Mouse (Mus musculus) neural tube, embryonic 12.5 days (tissue): ENCODE measurements around the gene Mlip. TPM values are rescaled to one million over a fixed set of nuclear protein-coding genes. Genes with fewer than 3 reads are reported as not detected.

Experiments used
- ATAC-seq: fragments of 200-750 bp; cut with Nextera tagmentation; 2 replicates; pipeline ENCODE4 v1.8.0; 2017; ENCODE audit warnings: low read depth, mild to moderate bottlenecking, moderate TSS enrichment, moderate library complexity; ENCODE audit not compliant: low FRiP score
- H3K27ac ChIP-seq: fragments of 300-500 bp; sonication (generic); 2 replicates; pipeline ENCODE4 v1.5.1; 2016
- H3K27me3 ChIP-seq: fragments of 300-500 bp; sonication (generic); replicated peaks from 2 replicates; pipeline ENCODE4 v1.6.1; 2016; ENCODE audit warnings: mild to moderate bottlenecking
- H3K36me3 ChIP-seq: fragments of 300-500 bp; sonication (generic); 2 replicates; pipeline ENCODE4 v1.6.1; 2016; ENCODE audit warnings: mild to moderate bottlenecking
- H3K4me1 ChIP-seq: fragments of 300-500 bp; sonication (generic); 2 replicates; pipeline ENCODE4 v1.6.1; 2016
- H3K4me2 ChIP-seq: fragments of 300-500 bp; sonication (generic); replicated peaks from 2 replicates; pipeline ENCODE4 v1.6.1; 2016; ENCODE audit warnings: mild to moderate bottlenecking
- H3K4me3 ChIP-seq: fragments of 300-500 bp; sonication (generic); 2 replicates; pipeline ENCODE4 v1.5.1; 2016
- H3K9ac ChIP-seq: fragments of 300-500 bp; sonication (generic); 2 replicates; pipeline ENCODE4 v1.6.1; 2016; ENCODE audit warnings: mild to moderate bottlenecking
- H3K9me3 ChIP-seq: fragments of 300-500 bp; sonication (generic); 2 replicates; pipeline ENCODE4 v1.6.1; 2016; ENCODE audit warnings: mild to moderate bottlenecking
- WGBS: fragments of 180-500 bp; shearing (Covaris S2); methylation state at CpG from one replicate; pipeline ENCODE4 v1.1.7; 2016; 5-methylcytosine and 5-hydroxymethylcytosine counted together
- polyA plus RNA-seq: library from polyadenylated mRNA; unstranded; fragments of >200 nt; fragmentation: Nextera tagmentation; extraction: Ambion mirVana; gene quantifications from 2 replicates; pipeline ENCODE4 v1.2.1, GENCODE M21; 2016

Mlip gene
- 0.09 and 0.40 TPM in 2 replicates for polyA plus RNA-seq

DNA sequence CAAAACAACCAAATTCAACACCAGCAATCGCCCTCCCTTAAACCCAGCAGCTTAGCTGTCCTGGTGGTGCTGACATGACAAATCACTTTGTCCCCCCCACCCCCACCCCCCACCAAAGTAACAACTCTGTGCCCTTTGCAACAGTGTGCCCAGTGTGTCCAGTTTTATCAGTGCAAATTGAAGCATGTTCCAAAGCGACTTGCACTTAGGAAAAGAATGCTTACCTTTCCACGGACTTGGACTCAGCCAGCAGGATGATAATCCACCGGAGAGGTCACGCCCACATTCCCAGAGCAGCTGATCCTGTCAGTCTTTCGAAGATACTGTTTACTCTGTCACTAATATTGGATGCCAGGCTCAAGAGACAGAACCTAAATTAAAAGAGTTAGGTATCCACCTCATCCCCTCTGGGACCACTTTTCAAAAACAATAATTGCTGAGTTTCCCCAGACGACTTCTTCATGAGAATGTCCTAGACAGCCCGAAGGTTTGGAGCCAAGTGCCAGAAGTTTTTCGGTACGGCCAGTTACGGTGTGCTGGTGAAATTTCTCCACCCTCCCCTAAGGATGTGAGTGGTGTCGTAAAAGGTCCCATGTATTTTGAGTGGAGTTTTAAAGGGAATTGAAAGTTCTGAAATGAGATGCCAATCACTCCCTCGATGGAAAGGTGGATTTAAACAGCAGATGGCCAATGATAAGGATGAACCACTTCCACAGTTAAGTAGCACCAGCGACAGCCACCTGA is at the start of gene Mlip:
Mlip (minus strand) TSS at position 538 of the 744 bp plus-strand sequence.
- no peak for ATAC-seq
- Histone ChIP-seq H3K9ac (no peak within 1 kb of the TSS), H3K27me3 (no peaks in the 10 kb centered on the region), H3K27ac (no peak within 1 kb of the TSS), H3K9me3 (no peaks in the 10 kb centered on the region), H3K4me2 (no peak within 1 kb of the TSS), H3K36me3 (no peaks in the 10 kb centered on the region), H3K4me3 (no peak within 1 kb of the TSS), H3K4me1 (no peaks in the 10 kb centered on the region; the same call in 1 of the 2 replicates)
- WGBS = 83% methylated on average over 14 of the region's 14 CpGs

DNA sequence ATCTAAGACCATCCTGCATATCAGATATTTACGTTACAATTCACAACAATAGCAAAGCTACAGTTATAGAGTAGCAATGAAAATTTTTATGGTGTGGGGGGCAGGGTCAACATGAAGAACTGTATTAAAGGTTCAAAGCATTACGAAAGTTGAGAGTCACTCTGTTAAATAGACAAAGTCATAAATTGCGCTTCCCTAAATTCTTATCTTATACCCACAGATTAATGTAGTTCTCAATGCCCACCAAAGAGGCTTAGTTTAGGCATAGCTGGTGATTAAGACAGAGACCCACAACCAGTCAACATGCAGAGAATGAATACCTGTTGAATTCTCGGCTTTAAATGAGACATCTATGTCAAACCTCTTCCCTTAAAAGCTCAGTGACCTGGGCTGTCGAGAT is 47.0 kb upstream of the Mlip start:
- no peaks in the 10 kb centered on the region for H3K4me1 ChIP-seq
- H3K4me2 ChIP-seq = no peak overlapping the region
- no peaks in the 10 kb centered on the region for H3K9me3 ChIP-seq
- no peaks in the 10 kb centered on the region for H3K36me3 ChIP-seq
- no peak for ATAC-seq
- no peaks in the 10 kb centered on the region for H3K27me3 ChIP-seq
- no peak overlapping the region for H3K27ac ChIP-seq
- H3K9ac ChIP-seq = no peak overlapping the region
- 92% methylated on average over 5 of the region's 5 CpGs for WGBS
- no peak overlapping the region for H3K4me3 ChIP-seq

DNA sequence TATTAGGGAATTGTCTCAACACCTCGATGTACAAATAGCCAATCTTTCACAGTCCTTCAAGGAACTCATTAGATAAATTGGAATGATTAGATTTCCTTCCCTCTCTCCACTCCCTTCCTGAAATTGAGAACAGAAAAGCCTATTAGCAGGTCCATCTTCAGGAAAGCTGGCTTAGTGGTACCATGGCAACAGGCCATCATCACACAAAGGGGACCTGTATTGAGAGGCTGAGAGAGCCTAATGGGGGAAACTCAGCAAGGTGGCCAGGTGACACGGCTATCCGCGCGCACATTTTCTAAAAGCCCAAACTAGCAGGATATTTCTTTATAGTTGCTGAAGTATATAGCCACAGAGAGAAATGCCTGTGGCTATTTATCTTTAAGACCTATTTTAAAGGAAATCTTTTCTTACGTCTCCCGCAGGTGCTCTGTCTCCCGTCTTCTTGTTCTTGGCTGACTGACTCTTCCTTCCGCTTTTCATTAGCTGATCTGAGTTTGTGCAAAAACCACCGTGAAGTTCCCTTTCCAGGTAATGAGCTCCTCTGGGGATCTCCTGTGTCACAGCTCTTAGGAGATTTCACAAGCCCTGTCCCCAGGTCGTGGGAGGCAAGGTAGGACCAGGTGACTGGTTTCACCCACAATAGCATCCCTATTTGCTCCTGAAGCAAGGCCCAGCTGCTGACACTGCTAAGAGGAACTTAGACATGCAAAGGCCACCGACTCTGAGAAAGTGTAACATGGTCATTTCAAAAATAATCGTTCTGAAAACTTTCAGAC is 46.3 kb upstream of the Mlip start:
- no peaks in the 10 kb centered on the region for H3K36me3 ChIP-seq
- no peaks in the 10 kb centered on the region for H3K27me3 ChIP-seq
- 83% methylated on average over 13 of the region's 13 CpGs for WGBS
- no peak overlapping the region for H3K4me2 ChIP-seq
- no peak for ATAC-seq
- H3K4me1 ChIP-seq = no peaks in the 10 kb centered on the region
- H3K4me3 ChIP-seq = no peak overlapping the region
- H3K27ac ChIP-seq = no peak overlapping the region
- H3K9me3 ChIP-seq = no peaks in the 10 kb centered on the region
- no peak overlapping the region for H3K9ac ChIP-seq

DNA sequence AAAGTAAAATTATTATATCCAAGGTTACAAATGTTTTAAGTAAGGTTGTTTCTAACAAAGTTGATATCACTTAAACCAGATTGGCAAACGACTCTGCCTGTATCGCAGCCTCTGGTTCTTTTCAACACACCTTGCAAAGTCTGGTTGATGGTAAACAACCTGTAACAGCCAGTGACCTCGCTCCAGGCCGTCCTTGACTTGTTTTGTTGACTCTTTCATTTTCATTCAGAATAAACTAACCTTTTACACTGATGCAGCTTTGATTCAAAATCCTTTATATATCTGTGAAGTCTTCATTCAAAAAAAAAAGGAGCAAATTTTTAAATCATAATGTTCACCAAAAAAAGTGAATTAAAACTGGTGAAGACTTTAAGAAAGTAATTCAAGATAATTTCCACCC is 44.3 kb upstream of the Mlip start:
- no peaks in the 10 kb centered on the region for H3K9me3 ChIP-seq
- H3K36me3 ChIP-seq = no peaks in the 10 kb centered on the region
- ATAC-seq = no peak
- no peaks in the 10 kb centered on the region for H3K4me1 ChIP-seq
- WGBS = 79% methylated on average over 4 of the region's 4 CpGs
- H3K4me2 ChIP-seq = no peak overlapping the region
- no peaks in the 10 kb centered on the region for H3K27me3 ChIP-seq
- no peak overlapping the region for H3K9ac ChIP-seq
- H3K27ac ChIP-seq = no peak overlapping the region
- H3K4me3 ChIP-seq = no peak overlapping the region

DNA sequence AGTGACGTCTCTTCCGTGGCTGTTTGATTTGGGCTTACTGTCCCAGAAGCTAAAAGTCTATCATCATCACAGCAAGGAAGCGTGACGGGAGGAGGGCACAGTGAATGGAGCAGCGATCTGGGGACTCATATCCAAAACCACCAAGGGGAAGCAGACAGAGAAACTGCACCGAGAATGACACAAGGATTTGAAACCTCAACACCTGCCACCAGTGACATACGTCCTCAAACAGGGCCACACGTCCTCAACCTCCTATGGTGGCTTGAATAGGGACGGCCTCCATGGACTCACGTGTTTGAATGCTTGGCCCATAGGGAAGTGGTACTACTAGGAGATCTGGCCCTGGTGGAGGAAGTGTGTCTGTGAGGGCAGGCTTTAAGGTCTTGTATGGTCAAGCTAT is 38.5 kb upstream of the Mlip start:
- Histone ChIP-seq H3K27me3 (no peaks in the 10 kb centered on the region), H3K27ac (no peak overlapping the region), H3K9me3 (no peaks in the 10 kb centered on the region), H3K4me2 (no peak overlapping the region), H3K9ac (no peak overlapping the region), H3K4me3 (no peak overlapping the region), H3K36me3 (no peaks in the 10 kb centered on the region), H3K4me1 (no peaks in the 10 kb centered on the region)
- ATAC-seq = no peak
- 90% methylated on average over 10 of the region's 10 CpGs for WGBS

DNA sequence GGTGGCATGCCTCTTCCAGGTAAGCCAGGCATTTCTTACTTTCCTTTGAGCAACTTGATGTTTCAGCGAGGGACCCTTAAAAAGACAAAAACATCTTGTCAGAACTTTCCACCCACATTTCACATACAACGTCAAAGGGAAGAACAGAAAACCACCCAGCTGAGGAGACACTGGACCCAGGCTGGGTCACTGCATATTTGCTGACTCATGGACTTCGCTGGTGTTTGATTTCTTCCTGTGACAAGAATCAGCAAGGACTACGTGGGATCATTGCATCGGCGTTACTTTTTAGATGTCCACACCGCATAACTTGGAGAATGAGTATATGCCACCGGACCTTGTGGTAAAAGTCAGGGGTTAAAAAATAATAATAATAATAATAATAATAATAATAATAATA is 36.2 kb upstream of the Mlip start:
- H3K9ac ChIP-seq = no peak overlapping the region
- H3K4me1 ChIP-seq = no peaks in the 10 kb centered on the region
- no peaks in the 10 kb centered on the region for H3K27me3 ChIP-seq
- H3K36me3 ChIP-seq = no peaks in the 10 kb centered on the region
- no peaks in the 10 kb centered on the region for H3K9me3 ChIP-seq
- H3K27ac ChIP-seq = no peak overlapping the region
- ATAC-seq = no peak
- no peak overlapping the region for H3K4me2 ChIP-seq
- no peak overlapping the region for H3K4me3 ChIP-seq
- WGBS = 90% methylated on average over 8 of the region's 8 CpGs

DNA sequence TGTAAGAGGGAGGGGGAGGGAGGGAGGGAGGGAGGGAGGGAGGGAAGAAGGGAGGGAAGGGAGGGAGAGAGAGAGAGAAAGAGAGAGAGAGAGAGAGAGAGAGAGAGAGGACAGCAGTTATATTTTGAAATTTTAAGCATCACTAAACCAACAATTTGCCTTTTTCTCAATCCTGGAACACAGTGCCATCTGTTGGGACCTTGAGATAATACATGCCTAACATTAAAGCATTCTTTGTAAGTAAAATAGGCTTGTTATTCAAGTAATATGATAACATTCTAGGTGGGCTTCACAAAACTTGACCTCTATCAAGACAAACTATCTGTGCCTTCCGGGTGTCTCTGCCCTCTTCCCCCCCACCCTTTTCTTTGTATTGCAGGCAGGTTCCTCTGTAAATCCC is 34.0 kb upstream of the Mlip start:
- Histone ChIP-seq H3K36me3 (no peaks in the 10 kb centered on the region), H3K4me3 (no peak overlapping the region)
- 61% methylated on average over 1 of the region's 1 CpGs for WGBS

DNA sequence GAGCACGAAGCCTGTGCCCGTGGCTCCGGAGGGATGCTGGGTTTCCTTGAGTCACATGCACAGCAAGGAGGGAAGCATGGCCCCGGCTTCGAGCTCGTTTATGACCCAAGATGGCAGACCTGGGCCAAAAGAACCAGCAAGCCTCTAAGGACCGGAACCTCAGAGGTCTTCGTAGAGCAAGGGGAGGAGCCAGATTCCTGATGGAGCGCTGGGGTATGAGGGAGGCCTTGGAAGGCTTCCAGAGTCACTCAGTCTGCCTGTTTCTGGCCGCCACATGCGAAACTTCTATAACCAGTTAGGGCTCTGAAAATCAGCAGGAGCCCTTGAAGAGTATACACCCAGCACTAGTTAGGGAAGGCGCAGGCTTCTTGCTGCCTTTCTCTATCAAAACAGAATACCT is 32.8 kb upstream of the Mlip start:
- no peak for ATAC-seq
- no peak overlapping the region for H3K4me3 ChIP-seq
- no peaks in the 10 kb centered on the region for H3K4me1 ChIP-seq
- H3K9me3 ChIP-seq = no peaks in the 10 kb centered on the region
- no peak overlapping the region for H3K4me2 ChIP-seq
- H3K27me3 ChIP-seq = no peaks in the 10 kb centered on the region
- 85% methylated on average over 12 of the region's 12 CpGs for WGBS
- H3K9ac ChIP-seq = no peak overlapping the region
- H3K27ac ChIP-seq = no peak overlapping the region
- H3K36me3 ChIP-seq = no peaks in the 10 kb centered on the region

More for the DNA sequence above, 34.0 kb upstream of the Mlip start:
- Histone ChIP-seq H3K4me2 (no peak overlapping the region), H3K9me3 (no peaks in the 10 kb centered on the region), H3K27ac (no peak overlapping the region), H3K4me1 (no peaks in the 10 kb centered on the region), H3K9ac (no peak overlapping the region), H3K27me3 (no peaks in the 10 kb centered on the region)
- no peak for ATAC-seq

DNA sequence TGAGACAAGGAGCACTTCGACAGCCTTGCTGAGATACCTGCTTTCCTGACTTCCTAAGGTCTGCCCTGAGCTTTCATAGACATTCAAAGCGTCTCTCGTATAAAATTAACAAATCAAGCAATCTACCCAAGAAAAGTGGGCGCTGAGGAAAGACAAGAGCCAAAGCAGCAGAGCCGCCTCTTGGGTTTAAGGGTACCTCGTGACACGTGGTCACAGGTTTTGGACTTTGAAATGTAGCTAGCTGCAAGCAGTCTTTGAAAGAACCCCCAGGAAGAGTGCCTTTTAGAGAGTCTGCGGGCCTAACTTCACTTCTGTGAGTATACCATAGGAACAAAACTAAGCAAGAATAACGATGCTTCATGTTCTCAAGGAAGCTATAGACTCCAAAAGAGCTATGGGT is 31.9 kb upstream of the Mlip start:
- Histone ChIP-seq H3K4me3 (no peak overlapping the region), H3K9me3 (no peaks in the 10 kb centered on the region)
- WGBS = 89% methylated on average over 9 of the region's 9 CpGs

DNA sequence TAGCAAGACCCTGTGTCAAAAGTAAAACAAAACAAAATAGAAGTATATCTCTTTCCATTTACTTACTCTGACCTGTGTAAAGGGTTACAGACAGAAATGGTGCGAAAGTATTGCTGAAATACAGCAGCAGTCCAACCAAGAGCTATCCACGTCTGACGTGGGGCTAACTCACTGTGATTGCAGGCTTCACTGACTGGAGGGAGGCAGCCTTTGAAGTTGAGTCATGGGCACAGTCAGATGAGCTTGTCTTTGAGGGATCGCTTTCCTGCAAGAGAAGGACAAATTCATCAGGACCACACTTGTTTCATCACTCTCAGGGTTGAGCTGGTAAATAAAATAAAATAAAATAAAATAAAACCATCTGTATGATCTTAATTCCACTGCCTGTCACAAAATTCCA is 31.2 kb upstream of the Mlip start:
- Histone ChIP-seq H3K9ac (no peak overlapping the region), H3K4me1 (no peaks in the 10 kb centered on the region), H3K36me3 (no peaks in the 10 kb centered on the region), H3K4me3 (no peak overlapping the region), H3K9me3 (no peaks in the 10 kb centered on the region), H3K4me2 (no peak overlapping the region), H3K27ac (no peak overlapping the region), H3K27me3 (no peaks in the 10 kb centered on the region)
- ATAC-seq = no peak
- WGBS = 73% methylated on average over 4 of the region's 4 CpGs

More for the DNA sequence above, 31.9 kb upstream of the Mlip start:
- no peak for ATAC-seq
- H3K4me2 ChIP-seq = no peak overlapping the region
- no peaks in the 10 kb centered on the region for H3K36me3 ChIP-seq
- no peaks in the 10 kb centered on the region for H3K4me1 ChIP-seq
- H3K27me3 ChIP-seq = no peaks in the 10 kb centered on the region
- no peak overlapping the region for H3K27ac ChIP-seq
- no peak overlapping the region for H3K9ac ChIP-seq

DNA sequence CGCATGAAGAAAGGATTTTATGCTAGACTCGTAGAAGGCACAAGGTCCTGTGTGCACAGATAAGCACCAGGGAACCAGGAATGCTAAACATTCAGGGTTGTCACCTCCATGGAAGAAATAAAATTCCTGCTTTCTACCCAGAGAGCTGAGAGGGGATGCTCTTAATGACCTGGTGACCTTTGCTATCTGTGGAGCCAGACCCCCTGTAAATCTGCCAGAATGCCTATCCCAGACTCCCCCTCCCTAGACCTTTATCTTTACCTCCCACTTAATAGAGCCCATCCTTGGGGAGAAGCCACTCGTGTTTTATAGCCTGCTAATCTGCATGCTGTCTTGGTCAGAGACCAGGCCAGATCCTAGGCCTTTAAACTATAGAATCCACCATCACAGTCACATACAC is 29.7 kb upstream of the Mlip start:
- WGBS = 42% methylated on average over 3 of the region's 3 CpGs
- Histone ChIP-seq H3K4me1 (no peaks in the 10 kb centered on the region), H3K27ac (no peak overlapping the region), H3K9me3 (no peaks in the 10 kb centered on the region), H3K4me3 (no peak overlapping the region), H3K36me3 (no peaks in the 10 kb centered on the region), H3K9ac (no peak overlapping the region), H3K27me3 (no peaks in the 10 kb centered on the region), H3K4me2 (no peak overlapping the region)
- ATAC-seq = 0 out of 2 replicates have a peak, but pooled peaks have one; percentile 43

DNA sequence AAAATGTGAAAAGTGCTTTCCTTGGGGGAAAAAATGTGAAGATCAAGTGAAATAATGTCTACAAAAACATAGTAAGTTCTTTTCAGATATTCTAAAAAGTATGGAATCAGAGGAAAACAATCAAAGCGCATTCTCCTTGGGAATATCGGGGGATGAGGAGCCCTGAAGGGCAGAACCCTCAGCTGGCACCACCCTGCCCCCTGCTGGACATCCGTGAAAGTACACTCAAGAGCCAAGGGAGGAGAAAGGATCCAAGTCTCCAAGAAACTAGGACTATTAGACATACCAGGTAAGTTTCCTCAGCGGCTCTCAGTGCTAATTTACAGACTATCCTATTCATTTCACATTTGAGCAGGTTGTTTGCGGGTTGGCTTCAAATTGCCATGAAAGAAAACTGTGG is 28.8 kb upstream of the Mlip start:
- ATAC-seq = no peak
- H3K4me3 ChIP-seq = no peak overlapping the region
- H3K9me3 ChIP-seq = no peaks in the 10 kb centered on the region
- H3K27me3 ChIP-seq = no peaks in the 10 kb centered on the region
- no peak overlapping the region for H3K27ac ChIP-seq
- H3K9ac ChIP-seq = no peak overlapping the region
- 14% methylated on average over 5 of the region's 5 CpGs for WGBS
- H3K36me3 ChIP-seq = no peaks in the 10 kb centered on the region
- H3K4me1 ChIP-seq = no peaks in the 10 kb centered on the region
- H3K4me2 ChIP-seq = no peak overlapping the region
